Mouse (Mus musculus): ENCODE measurements around the gene Gm10260.

Gm10260 gene

GRCm38 (mm10) chr13:97768046-97768682 is 7.7 kb upstream of the Gm10260 start:
- DNase-seq: no peak

- DNase-seq: no peak
Measured at GRCm38 (mm10) chr13:97766600-97766999, 6.2 kb upstream of the Gm10260 start.

- DNase-seq: no peak
Measured at GRCm38 (mm10) chr13:97765913-97766312, 5.5 kb upstream of the Gm10260 start.

- no peak for DNase-seq
Measured at GRCm38 (mm10) chr13:97764067-97764466, 3.6 kb upstream of the Gm10260 start.

GRCm38 (mm10) chr13:97763436-97763835 is 3.0 kb upstream of the Gm10260 start:
- peak; percentile 39 for DNase-seq

GRCm38 (mm10) chr13:97762121-97762520 is 1.7 kb upstream of the Gm10260 start:
- no peak for DNase-seq

- DNase-seq: no peak
Measured at GRCm38 (mm10) chr13:97757033-97757432, 3.4 kb downstream of the Gm10260 start.

- DNase-seq: no peak
Measured at GRCm38 (mm10) chr13:97756091-97756490, 4.3 kb downstream of the Gm10260 start.

- DNase-seq: no peak
Measured at GRCm38 (mm10) chr13:97750851-97751381, 9.5 kb downstream of the Gm10260 start.

- no peak for DNase-seq
Measured at GRCm38 (mm10) chr13:97747037-97747860, 13.2 kb downstream of the Gm10260 start.

- no peak for DNase-seq
Measured at GRCm38 (mm10) chr13:97744669-97745068, 15.8 kb downstream of the Gm10260 start.

- DNase-seq: no peak
Measured at GRCm38 (mm10) chr13:97744036-97744435, 16.4 kb downstream of the Gm10260 start.

GRCm38 (mm10) chr13:97743229-97743988 is 17.0 kb downstream of the Gm10260 start:
- no peak for DNase-seq

- DNase-seq: no peak
Measured at GRCm38 (mm10) chr13:97735931-97736330, 24.5 kb downstream of the Gm10260 start.

GRCm38 (mm10) chr13:97734760-97735159 is 25.7 kb downstream of the Gm10260 start:
- DNase-seq: no peak

- DNase-seq: no peak
Measured at GRCm38 (mm10) chr13:97725160-97725825, 35.1 kb downstream of the Gm10260 start.

GRCm38 (mm10) chr13:97724551-97724950 is 35.9 kb downstream of the Gm10260 start:
- no peak for DNase-seq

- no peak for DNase-seq
Measured at GRCm38 (mm10) chr13:97712506-97713275, 47.7 kb downstream of the Gm10260 start.

GRCm38 (mm10) chr13:97711510-97711909 is 48.9 kb downstream of the Gm10260 start:
- no peak for DNase-seq
